Mouse (Mus musculus) cerebellum, adult 18-20 months (tissue): Measurements from ENCODE around the gene Gna15.

Experiments used
- DNase-seq, 2 experiments: peaks; one replicate each; pipeline ENCODE4 v3.0.0; 2021

The Gna15 gene

DNA sequence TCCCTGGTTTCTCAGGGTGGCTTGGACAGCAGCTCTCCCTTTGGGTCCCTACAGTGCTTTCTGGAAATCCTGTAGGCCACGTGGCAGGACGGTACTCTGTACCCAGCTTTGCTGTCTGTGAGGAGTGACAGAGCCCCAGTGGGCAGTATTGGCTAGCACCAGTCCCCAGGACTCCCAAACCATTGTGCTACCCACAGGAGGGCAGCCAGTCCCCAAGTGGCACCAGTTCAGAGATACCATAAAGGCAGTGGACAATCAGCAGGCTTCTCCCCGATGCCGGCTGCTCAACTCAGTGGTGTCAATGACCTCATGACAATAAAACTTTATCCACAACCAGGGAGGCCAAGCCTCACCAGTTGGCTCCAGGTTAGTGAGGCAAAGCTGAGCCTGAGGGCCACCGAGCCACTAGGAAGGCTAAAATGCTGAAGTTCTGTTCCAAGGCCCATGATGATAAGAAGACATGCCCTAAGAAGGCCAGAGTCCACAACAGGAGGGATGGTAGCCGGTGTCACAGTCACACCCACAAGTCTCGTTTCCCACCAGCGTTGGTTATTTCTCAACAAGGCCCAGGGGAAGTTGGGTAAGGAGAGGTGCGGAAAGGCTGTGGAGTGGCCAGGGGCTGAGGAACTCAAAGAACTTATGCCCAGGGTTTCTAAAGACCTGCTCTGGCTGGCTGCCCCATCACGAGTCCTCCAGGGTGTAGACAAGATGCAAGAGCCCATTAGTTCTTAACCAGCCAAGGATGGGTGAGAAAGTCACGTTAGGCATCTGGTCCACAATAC is 29.6 kb downstream of the Gna15 start:
- peak in 1 of 2 experiments; percentile 17 for DNase-seq

GRCm38 (mm10) chr10:81493601-81494220 is 30.3 kb downstream of the Gna15 start:
- DNase-seq, result no peak

DNA sequence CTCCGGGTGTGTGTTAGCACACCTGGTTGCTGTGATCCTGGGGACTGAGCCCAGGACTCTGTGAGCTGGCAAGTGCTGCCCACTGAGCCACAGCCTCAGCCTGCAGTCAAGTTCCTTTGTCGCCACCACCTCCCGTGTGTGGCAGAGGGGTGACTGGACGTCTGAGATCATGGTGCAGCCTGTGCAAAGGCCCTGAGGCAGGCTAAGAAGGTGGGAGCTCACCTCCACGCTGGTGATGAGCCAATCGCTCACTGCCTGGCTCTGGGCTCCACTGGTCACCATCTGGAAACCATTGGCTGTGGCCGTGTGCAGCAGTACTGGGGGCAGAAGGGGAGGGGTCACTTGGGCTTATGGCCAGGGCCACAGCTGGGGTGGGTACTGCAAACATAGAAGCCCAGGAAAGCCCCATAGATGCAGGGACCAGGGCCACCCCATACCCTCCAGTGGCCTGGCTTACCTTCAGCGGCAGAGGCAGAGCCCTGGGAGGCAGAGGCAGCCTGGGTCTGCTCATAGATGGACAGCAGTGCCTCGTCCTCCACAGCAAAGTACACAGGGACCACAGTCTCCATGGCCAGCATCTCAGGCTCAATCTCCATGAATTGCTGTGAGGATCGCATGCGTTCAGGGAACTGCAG is 31.3 kb downstream of the Gna15 start:
- no peak for DNase-seq

DNA sequence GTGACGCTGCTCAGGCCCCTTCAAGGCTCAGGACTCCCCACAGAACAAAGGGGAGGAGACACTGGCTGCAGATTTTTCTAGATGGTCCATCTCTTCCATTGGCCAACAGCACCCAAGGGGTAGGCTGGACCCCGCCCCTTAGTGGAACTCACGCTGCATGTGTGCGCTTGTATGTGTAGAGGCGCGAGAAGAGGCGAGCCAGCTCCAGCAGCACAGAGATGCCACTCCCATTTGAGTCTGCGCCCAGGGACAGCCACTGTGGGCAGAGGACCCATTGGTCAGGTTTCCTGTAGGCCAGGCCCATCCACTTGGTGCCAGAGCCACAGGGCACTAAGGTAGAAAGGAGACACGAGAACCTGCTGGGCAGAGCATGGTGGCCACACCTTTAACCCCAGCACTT is 33.0 kb downstream of the Gna15 start:
- no peak for DNase-seq

GRCm38 (mm10) chr10:81489941-81490340 is 34.1 kb downstream of the Gna15 start:
- DNase-seq, result no peak

DNA sequence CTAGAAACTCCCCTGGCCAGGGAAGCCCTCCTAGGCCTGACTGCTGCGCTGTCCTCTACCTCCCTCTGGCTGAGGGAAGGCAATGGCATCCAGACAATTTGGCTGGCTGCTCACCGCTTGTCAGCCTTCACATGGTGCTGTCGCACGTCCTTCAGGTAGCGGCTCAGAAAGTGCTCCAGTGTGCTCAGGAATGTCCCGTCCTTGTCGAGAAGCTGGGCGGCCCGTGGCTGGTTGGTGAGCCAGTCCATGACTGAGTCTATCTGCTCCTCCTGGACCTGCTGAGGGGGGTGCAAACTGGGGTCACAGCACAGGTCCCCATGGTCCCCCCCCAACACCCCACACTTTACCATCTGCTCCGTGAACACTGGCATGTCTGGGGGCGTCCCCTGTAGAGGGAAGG is 35.9 kb downstream of the Gna15 start:
- DNase-seq, result no peak

- DNase-seq, result no peak
These were observed 37.5 kb downstream of the Gna15 start for GRCm38 (mm10) chr10:81486496-81486895.

DNA sequence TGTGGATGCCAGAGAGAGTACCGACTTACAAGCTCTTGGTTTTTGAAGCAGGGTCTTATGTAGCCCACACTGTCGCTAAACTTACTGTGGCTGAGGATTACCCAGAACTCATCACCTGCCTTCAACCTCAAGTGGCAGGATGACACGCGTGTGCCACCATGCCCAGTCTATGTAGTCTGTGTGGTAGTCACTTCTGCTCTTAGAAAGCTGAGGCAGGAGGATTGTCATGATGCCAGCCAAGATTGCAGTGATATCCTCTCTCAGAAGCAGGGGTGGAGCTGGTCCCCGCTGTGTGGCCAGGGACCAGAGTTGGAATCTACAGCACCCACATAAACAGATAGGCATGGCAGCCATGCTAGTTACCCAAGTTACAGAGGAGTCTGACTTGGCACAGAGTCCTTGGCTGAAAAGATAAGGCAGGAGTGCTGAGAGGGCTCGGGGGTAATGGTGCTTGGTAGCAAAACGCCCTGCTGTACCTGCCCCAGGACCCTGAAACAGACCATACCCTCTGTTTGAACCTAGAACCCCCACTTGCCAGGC is 38.5 kb downstream of the Gna15 start:
- DNase-seq, result no peak

GRCm38 (mm10) chr10:81485060-81485449 is 39.0 kb downstream of the Gna15 start:
- no peak for DNase-seq

- no peak for DNase-seq
These were observed 39.5 kb downstream of the Gna15 start for GRCm38 (mm10) chr10:81484441-81485059.

DNA sequence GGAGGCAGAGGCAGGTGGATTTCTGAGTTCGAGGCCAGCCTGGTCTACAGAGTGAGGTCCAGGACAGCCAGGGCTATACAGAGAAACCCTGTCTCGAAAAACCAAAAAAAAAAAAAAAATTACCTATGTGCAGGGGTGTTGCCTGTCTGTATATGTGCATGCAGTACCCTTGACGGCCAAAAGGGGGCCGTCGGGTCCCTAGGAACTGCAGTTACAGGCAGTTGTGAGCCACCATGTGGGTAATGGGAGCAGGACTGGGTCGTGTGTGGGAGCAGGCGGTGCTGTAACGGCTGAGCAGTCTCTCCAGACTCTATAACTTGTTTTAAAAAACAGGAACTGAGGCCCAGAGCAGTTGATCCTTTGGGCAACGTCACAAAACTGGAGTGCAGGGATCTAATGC is 40.0 kb downstream of the Gna15 start:
- DNase-seq, result peak; percentile 46 to 62

DNA sequence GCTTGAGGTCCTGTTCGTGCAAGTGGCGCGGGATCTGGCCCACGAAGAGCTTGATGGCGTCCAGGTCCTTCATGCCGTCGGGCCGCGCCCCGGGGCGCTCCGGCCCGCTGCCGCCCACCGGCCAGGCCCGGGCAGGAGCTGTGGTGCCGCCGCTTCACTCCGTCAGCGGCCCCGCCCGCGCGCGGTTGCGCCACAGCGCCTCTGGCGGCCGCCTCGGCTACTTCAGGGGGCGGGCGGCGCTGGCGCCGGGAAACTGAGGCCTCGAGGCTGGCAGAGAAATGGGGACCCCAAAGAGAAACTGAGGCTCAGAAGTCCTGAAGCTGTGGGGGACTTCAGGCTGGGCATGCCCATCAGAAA is 41.5 kb downstream of the Gna15 start, which contains the start of gene Celf5:
Gene Celf5, minus strand, starts transcription at position 177 of the 357 bp plus-strand sequence.
- peak; percentile 54 to 89 for DNase-seq

- peak in 1 of 2 experiments; percentile 46 for DNase-seq
These were observed 42.2 kb downstream of the Gna15 start for GRCm38 (mm10) chr10:81481605-81482532.

GRCm38 (mm10) chr10:81474461-81474860 is 49.6 kb downstream of the Gna15 start:
- DNase-seq, result no peak

- DNase-seq, result peak; percentile 69
These were observed 51.0 kb downstream of the Gna15 start for GRCm38 (mm10) chr10:81473003-81473451.

DNA sequence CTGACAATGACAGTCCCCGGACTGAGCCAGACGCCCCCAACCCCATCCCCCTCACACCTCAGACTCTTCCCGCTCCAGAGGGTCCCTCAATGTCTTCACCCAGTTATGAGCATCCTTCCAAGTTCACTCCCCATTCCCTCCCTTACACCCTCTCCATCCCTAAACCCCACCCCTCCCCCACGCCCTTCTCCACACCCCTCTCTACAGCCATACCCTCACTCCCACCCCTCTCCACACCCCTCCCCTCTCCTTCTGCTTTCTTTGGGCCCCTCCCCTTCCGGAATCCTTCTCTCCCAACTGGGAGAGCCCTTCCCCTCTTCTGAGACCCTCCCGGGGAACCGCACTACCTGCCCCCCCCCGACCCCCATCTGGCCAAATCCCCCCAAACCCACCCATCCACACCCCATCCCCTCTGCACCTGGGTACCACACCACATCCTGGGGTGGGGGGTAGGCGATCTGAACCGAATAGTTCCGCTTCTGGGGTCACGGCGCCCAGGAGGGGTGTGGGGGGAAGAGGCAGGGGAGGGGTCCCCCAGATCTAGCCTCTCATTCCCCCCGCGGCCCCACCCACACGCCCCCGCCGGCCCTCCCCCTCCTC is 51.5 kb downstream of the Gna15 start:
- DNase-seq, result no peak

DNA sequence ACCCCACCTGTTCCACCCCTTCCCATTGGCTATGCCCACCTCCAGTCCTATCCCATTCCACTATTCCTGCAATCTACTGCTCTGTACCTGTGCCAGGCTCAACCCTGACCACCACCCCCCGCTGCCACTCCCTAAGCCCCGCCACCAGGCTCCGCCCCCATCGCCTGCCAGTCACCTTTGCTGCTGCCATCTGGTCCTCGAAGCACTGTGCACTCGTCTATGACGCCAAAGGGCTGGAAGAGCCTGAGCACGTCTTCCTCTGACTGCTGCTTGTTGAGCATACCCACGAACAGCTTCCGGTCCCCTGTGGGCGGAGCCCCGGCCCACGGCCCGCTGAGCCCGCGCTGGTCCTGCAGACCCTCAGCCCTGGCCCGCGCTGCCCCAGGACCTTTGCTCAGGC is 53.6 kb downstream of the Gna15 start:
- DNase-seq, result no peak

- DNase-seq, result no peak
These were observed 54.8 kb downstream of the Gna15 start for GRCm38 (mm10) chr10:81469253-81469652.

DNA sequence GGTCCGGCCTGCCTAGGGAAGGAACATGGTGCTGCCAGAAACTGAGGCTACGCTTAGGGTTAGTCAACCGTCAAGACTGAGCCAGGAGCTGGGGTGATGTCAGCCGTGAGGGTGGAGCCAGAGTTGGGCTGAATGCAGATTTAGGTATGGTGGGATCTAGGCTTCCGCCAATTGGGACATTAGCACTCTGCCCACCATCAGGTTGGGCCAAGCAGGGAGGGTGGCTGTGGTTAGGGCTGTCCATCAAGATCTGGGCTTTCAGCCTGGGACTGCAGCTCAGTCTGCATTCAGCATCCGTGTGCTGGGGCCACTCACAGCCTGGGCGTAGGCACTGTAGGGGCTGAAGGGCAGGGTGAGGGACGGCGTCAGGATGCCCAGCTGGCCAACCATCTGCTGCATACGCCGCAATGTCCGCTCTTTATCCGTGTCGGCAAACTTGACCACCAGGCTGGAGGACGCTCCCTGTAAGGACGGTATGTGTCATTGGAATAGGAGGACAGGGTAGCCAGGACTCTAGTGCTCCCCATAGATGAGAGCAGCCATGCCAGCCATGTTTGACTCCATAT is 56.3 kb downstream of the Gna15 start:
- DNase-seq, result peak in 1 of 2 experiments; percentile 25

GRCm38 (mm10) chr10:81466881-81467280 is 57.1 kb downstream of the Gna15 start:
- DNase-seq, result peak in 1 of 2 experiments; percentile 6

- DNase-seq, result no peak
These were observed 58.0 kb downstream of the Gna15 start for GRCm38 (mm10) chr10:81466066-81466465.
